Mouse (Mus musculus): ENCODE results near the gene Gm20388.

Gm20388 gene

GRCm38 (mm10) chr8:120948620-120949491, 1038.2 kb downstream of the Gm20388 start:
- no peak for DNase-seq

GRCm38 (mm10) chr8:120950674-120951218, 1040.1 kb downstream of the Gm20388 start:
- no peak for DNase-seq

GRCm38 (mm10) chr8:120959470-120959891, 1048.8 kb downstream of the Gm20388 start:
- DNase-seq, result no peak

- no peak for DNase-seq
These were observed 1052.2 kb downstream of the Gm20388 start for GRCm38 (mm10) chr8:120962606-120963380.

- DNase-seq, result no peak
These were observed 1055.9 kb downstream of the Gm20388 start for GRCm38 (mm10) chr8:120966557-120966956.

- DNase-seq, result no peak
These were observed 1057.7 kb downstream of the Gm20388 start for GRCm38 (mm10) chr8:120968308-120968707.

DNA sequence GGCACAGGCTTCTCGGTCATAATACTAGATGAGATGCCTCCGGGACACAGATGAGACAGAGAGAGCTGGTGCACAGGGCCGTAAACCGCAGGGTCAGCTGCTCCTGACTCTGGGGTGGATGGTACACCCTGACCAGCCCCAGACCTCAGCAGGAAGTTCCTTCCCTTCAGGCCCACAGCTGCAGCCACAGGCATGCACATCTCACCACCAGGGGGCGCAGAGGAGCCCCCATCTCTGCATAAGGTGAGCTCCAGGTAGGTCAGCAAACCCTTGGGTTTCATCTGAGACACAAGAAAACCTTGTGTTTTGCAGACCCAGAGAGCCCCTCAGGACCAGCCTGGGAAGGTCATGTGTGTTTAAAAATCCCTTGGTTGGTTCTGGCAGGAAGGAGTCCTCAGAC, 1059.7 kb downstream of the Gm20388 start:
- peak; percentile 42 to 54 for DNase-seq

DNA sequence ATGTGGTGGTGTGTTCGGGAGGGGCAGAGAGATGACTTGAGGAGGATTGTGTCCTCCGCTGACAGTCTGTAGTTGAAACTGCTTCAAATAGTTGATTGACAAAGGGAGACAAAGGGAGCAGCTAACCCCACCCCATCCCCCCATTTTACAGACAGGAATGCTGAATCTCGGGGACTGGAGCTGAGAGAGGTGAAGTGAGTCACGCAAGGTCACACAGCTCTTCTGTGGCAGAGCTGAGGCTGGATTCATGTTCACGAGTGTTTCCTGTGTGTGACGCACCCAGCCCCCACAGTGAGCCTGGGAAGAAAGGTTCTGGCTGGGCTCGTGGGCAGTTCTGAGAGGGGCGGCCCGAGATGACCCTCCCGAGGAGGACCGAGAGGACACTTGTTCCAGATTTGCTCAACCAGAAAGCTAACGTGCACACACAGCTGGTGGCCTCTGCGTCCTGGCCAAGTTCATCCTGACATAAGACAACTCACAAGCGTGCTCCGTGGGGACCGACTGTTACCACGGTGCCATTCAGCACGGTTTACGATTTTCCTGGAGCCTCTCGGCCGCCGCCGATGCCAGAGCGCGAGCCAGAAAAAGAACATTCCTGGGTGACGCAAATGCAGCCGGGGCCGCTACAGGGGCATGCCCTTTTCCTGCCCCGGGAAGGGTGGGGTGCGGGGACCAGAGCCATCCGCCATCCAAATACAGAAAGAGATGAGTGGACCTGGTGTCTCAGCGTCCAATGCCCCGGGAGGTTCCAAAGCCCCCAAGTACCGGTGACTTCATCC, 1061.2 kb downstream of the Gm20388 start:
- no peak for DNase-seq

- no peak for DNase-seq
These were observed 1062.4 kb downstream of the Gm20388 start for GRCm38 (mm10) chr8:120973046-120973445.

- peak in 1 of 2 experiments; percentile 12 for DNase-seq
These were observed 1066.5 kb downstream of the Gm20388 start for GRCm38 (mm10) chr8:120977131-120977530.

DNA sequence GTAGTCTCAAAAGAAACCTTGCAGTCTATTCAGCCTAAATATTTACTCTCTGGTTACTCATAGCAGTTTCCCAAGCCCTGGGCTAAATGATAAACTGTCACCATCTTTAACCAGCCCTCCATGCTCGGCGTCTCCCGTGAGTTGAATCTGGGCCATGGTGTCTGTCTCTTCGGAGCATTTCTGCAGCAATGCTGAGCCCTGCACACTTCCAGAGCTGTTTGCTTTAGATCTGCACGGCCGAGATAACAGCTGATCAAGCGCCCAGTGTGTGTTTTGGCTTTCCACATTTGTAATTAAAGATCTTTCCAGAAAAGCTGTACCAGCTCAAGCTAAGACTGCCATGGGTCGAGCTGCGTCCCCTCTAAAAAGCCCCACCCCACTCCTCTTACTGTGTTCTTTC, 1068.6 kb downstream of the Gm20388 start:
- no peak for DNase-seq

- no peak for DNase-seq
These were observed 1070.3 kb downstream of the Gm20388 start for GRCm38 (mm10) chr8:120980948-120981347.

DNA sequence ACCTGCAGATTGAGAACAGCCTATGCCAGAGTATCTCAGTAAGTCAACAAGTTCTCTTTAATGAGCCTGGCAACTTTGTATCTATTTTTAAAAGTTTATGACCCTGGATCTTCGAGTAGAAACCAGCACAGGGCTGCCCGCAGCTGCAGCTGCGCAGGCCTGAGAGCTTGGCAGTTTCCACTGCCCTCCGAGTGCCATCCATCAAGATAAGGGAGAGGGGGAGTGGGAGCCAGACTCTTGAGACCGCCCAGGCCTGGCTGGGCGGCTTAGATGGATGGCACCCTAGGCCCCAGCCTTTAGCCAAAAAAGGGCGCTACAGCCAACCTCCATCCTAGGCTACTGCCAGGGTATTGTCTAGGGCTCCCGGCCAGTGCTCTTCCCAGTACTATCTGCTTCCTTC, 1074.2 kb downstream of the Gm20388 start:
- no peak for DNase-seq

GRCm38 (mm10) chr8:120986022-120986421, 1075.4 kb downstream of the Gm20388 start:
- DNase-seq, result no peak

DNA sequence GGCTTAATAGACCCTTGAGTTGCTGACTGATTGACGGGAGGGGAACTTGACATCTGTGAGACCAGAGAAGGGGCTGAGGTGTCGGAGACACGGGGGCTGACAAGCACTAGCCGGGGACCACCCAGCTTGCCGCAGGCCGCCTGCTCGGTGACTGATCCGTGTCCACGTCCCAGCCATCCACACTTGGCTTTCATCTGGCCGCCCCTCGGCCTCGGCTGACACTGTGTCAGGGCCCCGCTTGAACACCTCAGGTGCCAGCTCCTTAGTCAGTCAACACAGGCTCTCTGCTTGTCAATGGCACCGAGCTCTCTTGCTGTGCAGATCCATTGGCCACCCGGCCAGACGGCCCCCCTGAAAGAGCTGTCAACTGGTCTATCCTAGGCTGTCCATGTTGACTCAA, 1083.1 kb downstream of the Gm20388 start:
- DNase-seq, result no peak

DNA sequence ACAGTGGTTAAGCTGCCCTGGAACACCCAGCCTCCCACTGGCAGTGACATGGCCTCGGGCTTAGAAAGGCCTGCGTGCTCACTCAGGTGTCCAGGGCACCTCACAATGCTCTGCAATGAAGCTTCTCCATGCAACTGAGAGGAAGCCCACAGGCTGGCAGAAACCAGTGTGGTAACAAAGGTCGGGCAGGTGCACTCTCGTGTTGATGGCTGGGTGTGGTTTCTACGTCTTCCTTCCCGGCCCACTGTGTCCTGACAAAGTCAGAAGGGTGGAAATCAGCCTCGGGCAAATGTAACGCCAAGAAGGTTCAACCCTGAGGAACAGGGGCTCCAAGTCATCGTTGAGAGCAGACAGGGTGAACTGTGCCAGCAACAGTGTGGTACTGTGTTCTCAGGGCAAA, 1084.8 kb downstream of the Gm20388 start:
- no peak for DNase-seq

DNA sequence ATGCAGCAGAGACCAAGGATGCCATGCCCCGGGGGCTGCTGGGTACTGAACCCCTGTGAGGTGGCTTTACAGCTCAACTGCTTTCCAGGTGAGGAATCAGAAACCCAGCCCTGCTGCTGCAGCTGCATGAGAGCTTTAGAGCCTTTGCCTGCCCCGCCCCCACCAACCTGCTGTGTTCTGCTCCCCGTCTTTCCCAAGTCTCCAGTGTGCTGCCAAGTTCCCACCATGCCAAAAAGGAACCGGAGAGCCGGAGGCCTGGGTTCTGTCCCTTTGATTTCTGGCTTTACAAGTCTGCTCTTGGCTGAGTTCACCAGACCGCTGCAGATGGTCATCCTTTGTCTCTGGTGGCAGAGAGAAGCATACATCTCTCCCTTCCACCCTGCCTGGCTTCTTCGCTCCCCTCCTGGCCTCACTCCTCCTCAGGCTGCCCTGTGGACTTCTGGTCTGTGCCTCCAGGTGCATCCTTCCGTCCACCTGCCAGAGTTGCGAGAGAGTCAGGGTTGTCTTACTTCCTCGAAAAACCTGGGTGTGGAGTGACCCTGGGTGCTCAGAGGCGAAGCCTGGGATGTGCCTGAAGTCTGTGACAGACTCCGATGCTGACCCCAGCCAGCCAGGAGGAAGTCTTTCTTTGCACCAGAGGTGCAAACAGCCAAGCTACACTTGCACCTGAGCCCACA, 1086.4 kb downstream of the Gm20388 start:
- no peak for DNase-seq

DNA sequence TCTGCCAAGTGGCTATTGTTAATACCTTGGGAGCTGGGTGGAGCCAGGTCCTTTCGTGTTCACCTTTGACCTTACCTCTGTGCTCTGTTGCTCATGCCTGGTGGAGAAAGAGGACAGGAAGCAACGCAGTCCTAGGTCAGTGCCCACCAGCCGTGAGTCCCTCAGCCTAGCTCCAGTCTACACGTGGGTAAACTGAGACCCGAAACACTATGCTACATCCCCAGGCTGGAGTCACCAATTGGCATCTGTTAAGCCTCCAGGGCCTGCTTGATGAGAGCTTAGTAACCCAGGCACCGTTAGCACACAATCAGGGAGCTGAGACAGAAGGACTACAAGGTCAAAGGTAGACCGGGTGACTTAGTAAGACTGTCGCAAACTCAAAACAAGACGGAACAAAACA, 1087.3 kb downstream of the Gm20388 start:
- DNase-seq, result no peak

DNA sequence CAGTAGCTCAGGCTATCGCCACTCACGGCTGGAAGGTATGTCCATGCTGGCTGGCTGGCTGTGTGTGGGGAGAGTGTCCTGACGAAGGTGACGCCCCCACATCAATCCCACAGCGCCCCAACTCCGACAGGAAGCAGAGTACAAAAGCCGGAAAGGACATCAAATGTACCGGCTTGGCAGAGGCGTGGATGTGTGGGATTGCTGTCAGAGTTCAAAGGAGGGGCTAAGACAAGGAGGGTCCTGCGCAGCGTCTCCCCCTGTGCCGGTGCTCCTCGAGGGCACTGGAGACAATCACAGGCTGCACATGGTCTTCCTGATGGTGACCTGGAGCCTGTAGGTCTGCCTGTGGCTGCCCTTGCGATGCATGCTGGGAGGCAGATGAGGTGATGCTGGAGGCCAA, 1088.3 kb downstream of the Gm20388 start:
- no peak for DNase-seq

- no peak for DNase-seq
These were observed 1091.3 kb downstream of the Gm20388 start for GRCm38 (mm10) chr8:121001951-121002350.

DNA sequence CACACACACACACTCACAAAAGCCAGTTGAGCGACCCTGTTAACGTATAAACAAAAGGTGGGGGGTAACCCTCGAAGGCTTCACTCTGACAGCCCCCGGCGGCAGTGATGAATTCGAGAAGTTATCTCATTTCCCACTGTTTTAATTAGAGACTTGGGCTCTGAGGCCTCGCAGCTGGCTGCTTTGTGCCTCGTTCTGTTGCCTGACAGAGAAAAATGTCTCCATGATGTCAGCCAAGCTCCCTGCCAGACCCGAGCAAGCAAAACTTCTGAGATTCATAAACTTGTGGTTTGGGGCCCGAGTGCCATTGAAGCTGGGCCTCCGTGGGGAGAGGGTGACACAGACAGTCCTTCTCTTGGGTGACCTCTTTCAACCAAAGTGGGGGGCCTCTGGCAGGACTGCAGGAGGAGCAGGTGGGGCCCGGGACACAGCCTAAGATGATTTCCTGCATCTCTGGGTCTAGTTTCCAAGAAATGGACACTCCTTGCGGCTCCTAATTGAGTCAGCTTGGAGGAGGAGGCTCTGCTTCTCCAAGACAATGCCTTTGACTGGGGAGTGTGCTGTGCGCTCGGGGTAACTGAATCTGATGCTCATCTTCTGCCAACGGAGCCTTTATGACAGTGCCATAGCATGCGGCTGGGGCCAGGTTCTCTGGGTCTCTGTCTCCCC, 1092.4 kb downstream of the Gm20388 start:
- no peak for DNase-seq

DNA sequence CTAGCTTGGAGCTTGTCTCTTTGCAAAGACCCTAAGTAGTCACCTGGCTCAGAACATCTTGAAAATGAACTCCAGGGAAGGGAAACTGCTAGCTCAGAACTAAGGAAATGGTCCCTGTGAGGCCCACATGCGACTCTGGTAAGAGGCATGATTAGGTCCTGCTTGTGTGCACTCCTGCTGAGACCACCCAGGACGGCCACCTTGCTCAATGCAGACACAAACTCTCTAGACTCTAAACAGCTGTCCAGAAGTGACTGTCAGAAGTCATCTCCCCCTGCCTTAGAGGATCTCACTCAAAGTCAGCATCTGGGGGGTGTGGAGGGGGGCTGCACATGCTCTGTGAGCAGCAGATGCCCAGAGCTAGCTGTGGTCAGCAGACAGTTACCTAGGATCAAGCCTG, 1093.0 kb downstream of the Gm20388 start:
- DNase-seq, result no peak
